ENCODE assay signal across 9 mouse cellular contexts in genomic region chr9:108992620-108993361, GRCm38 (mm10). TPM values are rescaled to one million over a fixed set of nuclear protein-coding genes. Genes with fewer than 3 reads are reported as not detected.
DNase-seq lines count a peak whose midpoint lies in the region; ATAC-seq and TF ChIP-seq lines count a peak whose summit lies in the region.
"Had no signal": no experiment of that assay in that cellular context is flagged by ENCODE, and none has a peak within 500 bp of the region (broad histone marks: within the 10 kb centered on the region; RNA-seq: fewer than 3 reads in every experiment).

No protein-coding gene starts in this region.

- no peaks in the 10 kb centered on the region for H3K27me3 ChIP-seq in kidney, embryonic 16.5 days (ENCODE audit: insufficient read depth, low read length)
- no peaks in the 10 kb centered on the region for H3K27me3 ChIP-seq in limb, embryonic 12.5 days
- no peaks in the 10 kb centered on the region for H3K27me3 ChIP-seq in neural tube, embryonic 12.5 days (replicated peaks)
- H3K27me3 ChIP-seq: Patski had no signal

- H3K4me1 ChIP-seq in kidney, embryonic 16.5 days (ENCODE audit: insufficient read depth, low read length): peaks cover 28% of the 10 kb centered on the region
- no peaks in the 10 kb centered on the region for H3K4me1 ChIP-seq in embryonic fibroblast, embryonic 13.5 days (ENCODE audit: control insufficient read depth, insufficient read depth, low read length)
- H3K4me1 ChIP-seq in limb, embryonic 12.5 days (replicated peaks): peaks cover 43% of the 10 kb centered on the region
- H3K4me1 ChIP-seq in neural tube, embryonic 12.5 days: peaks cover 28% of the 10 kb centered on the region

- no peak overlapping the region for H3K9ac ChIP-seq in kidney, embryonic 16.5 days (replicated peaks; ENCODE audit: low read length)
- no peak overlapping the region for H3K9ac ChIP-seq in limb, embryonic 12.5 days (replicated peaks)
- H3K9ac ChIP-seq in neural tube, embryonic 12.5 days: no peak overlapping the region

- no peak overlapping the region for H3K27ac ChIP-seq in kidney, embryonic 16.5 days (ENCODE audit: low read length)
- H3K27ac ChIP-seq in embryonic fibroblast, embryonic 13.5 days (ENCODE audit: insufficient read depth, low read length): no peak overlapping the region
- no peak overlapping the region for H3K27ac ChIP-seq in limb, embryonic 12.5 days
- H3K27ac ChIP-seq in neural tube, embryonic 12.5 days: no peak overlapping the region

- no peak for TF ChIP-seq POLR2A in embryonic fibroblast, embryonic 13.5 days (IDR thresholded peaks at IDR 0.05; ENCODE audit: low read depth, low read length)

- WGBS in kidney, embryonic 16.5 days: 65% methylated on average over 9 of the region's 9 CpGs
- 86% methylated on average over 9 of the region's 9 CpGs for WGBS in limb, embryonic 12.5 days
- 84% methylated on average over 9 of the region's 9 CpGs for WGBS in neural tube, embryonic 12.5 days

- no peak for ATAC-seq in kidney, embryonic 16.5 days (ENCODE audit: low FRiP score, low TSS enrichment)
- no peak for ATAC-seq in limb, embryonic 12.5 days (ENCODE audit: insufficient number of reproducible peaks, insufficient read depth, low FRiP score, low TSS enrichment, low read depth)
- ATAC-seq in neural tube, embryonic 12.5 days (ENCODE audit: low FRiP score, low read depth): no peak

- H3K9me3 ChIP-seq in kidney, embryonic 16.5 days (ENCODE audit: low read length): no peaks in the 10 kb centered on the region
- H3K9me3 ChIP-seq in limb, embryonic 12.5 days: no peaks in the 10 kb centered on the region
- H3K9me3 ChIP-seq in neural tube, embryonic 12.5 days: no peaks in the 10 kb centered on the region

- DNase-seq in kidney, adult 18-20 months: no peak
- no peak for DNase-seq in thymus, adult 18-20 months
- no peak for DNase-seq in urinary bladder, postnatal 25 days (ENCODE audit: low spot score)
- DNase-seq in cerebellum, adult 18-20 months: no peak

- H3K36me3 ChIP-seq in kidney, embryonic 16.5 days (ENCODE audit: insufficient read depth, low read length): no peaks in the 10 kb centered on the region
- H3K36me3 ChIP-seq in limb, embryonic 12.5 days: no peaks in the 10 kb centered on the region
- no peaks in the 10 kb centered on the region for H3K36me3 ChIP-seq in neural tube, embryonic 12.5 days

- TF ChIP-seq CTCF in embryonic fibroblast, embryonic 13.5 days (IDR thresholded peaks at IDR 0.05; ENCODE audit: borderline replicate concordance, insufficient read depth, low read length): no peak

- H3K4me2 ChIP-seq in kidney, embryonic 16.5 days (replicated peaks; ENCODE audit: low read depth, low read length): peak overlapping the region; percentile 73; the same call in 1 of the 2 replicates
- peak overlapping the region; percentile 83 for H3K4me2 ChIP-seq in limb, embryonic 12.5 days
- H3K4me2 ChIP-seq in neural tube, embryonic 12.5 days (replicated peaks): peak overlapping the region; percentile 71

- H3K4me3 ChIP-seq in kidney, embryonic 16.5 days (ENCODE audit: low read length): peak overlapping the region; percentile 55; the same call in 1 of the 2 replicates
- H3K4me3 ChIP-seq in embryonic fibroblast, embryonic 13.5 days (ENCODE audit: insufficient read depth, low read length): peak overlapping the region; percentile 87
- H3K4me3 ChIP-seq in limb, embryonic 12.5 days (replicated peaks): peak overlapping the region; percentile 49
- peak overlapping the region; percentile 57 for H3K4me3 ChIP-seq in neural tube, embryonic 12.5 days

RNA-seq across cellular contexts. Expression of gene Pfkfb4, which starts 1.2 kb away (rescaled TPM):
- 10.4 and 10.9 TPM in 2 replicates for polyA plus RNA-seq in kidney, embryonic 16.5 days (2015; fragmentation: Nextera tagmentation; extraction: Ambion mirVana)
- 6.0 and 7.1 TPM in 2 replicates for polyA plus RNA-seq in embryonic fibroblast, embryonic 13.5 days (2011; ENCODE audit: insufficient read length, low read depth, missing spikeins)
- 13.4 and 16.3 TPM in 2 replicates for polyA plus RNA-seq in limb, embryonic 12.5 days (2016; fragmentation: Nextera tagmentation; extraction: Ambion mirVana)
- 22.9 and 23.9 TPM in 2 replicates for polyA plus RNA-seq in neural tube, embryonic 12.5 days (2016; fragmentation: Nextera tagmentation; extraction: Ambion mirVana)

RNA-seq across cellular contexts. Expression of gene Ucn2, which starts 7.0 kb away (rescaled TPM):
- 0.31 TPM in 1 of 2 replicates, not detected in the other for polyA plus RNA-seq in kidney, embryonic 16.5 days (2015; fragmentation: Nextera tagmentation; extraction: Ambion mirVana)
- 1.7 and 1.9 TPM in 2 replicates for polyA plus RNA-seq in embryonic fibroblast, embryonic 13.5 days (2011; ENCODE audit: insufficient read length, low read depth, missing spikeins)
- 0.37 TPM in 1 of 2 replicates, not detected in the other for polyA plus RNA-seq in limb, embryonic 12.5 days (2016; fragmentation: Nextera tagmentation; extraction: Ambion mirVana)
- polyA plus RNA-seq in neural tube, embryonic 12.5 days (2016; fragmentation: Nextera tagmentation; extraction: Ambion mirVana): not detected in 2 replicates

RNA-seq across cellular contexts. Expression of gene Col7a1, which starts 39.4 kb away (rescaled TPM):
- 2.9 and 3.9 TPM in 2 replicates for polyA plus RNA-seq in kidney, embryonic 16.5 days (2015; fragmentation: Nextera tagmentation; extraction: Ambion mirVana)
- 48.8 and 70.7 TPM in 2 replicates for polyA plus RNA-seq in embryonic fibroblast, embryonic 13.5 days (2011; ENCODE audit: insufficient read length, low read depth, missing spikeins)
- polyA plus RNA-seq in limb, embryonic 12.5 days (2016; fragmentation: Nextera tagmentation; extraction: Ambion mirVana): 8.0 TPM in 2 replicates
- polyA plus RNA-seq in neural tube, embryonic 12.5 days (2016; fragmentation: Nextera tagmentation; extraction: Ambion mirVana): 1.6 and 1.9 TPM in 2 replicates

RNA-seq across cellular contexts. Expression of gene Shisa5, which starts 45.6 kb away (rescaled TPM):
- 104 and 110 TPM in 2 replicates for polyA plus RNA-seq in kidney, embryonic 16.5 days (2015; fragmentation: Nextera tagmentation; extraction: Ambion mirVana)
- polyA plus RNA-seq in embryonic fibroblast, embryonic 13.5 days (2011; ENCODE audit: insufficient read length, low read depth, missing spikeins): 230 and 252 TPM in 2 replicates
- 49.1 and 55.2 TPM in 2 replicates for polyA plus RNA-seq in limb, embryonic 12.5 days (2016; fragmentation: Nextera tagmentation; extraction: Ambion mirVana)
- polyA plus RNA-seq in neural tube, embryonic 12.5 days (2016; fragmentation: Nextera tagmentation; extraction: Ambion mirVana): 44.4 and 45.0 TPM in 2 replicates

RNA-seq across cellular contexts. Expression of gene Uqcrc1, which starts 56.4 kb away (rescaled TPM):
- 621 and 666 TPM in 2 replicates for polyA plus RNA-seq in kidney, embryonic 16.5 days (2015; fragmentation: Nextera tagmentation; extraction: Ambion mirVana)
- 165 and 176 TPM in 2 replicates for polyA plus RNA-seq in embryonic fibroblast, embryonic 13.5 days (2011; ENCODE audit: insufficient read length, low read depth, missing spikeins)
- 439 and 444 TPM in 2 replicates for polyA plus RNA-seq in limb, embryonic 12.5 days (2016; fragmentation: Nextera tagmentation; extraction: Ambion mirVana)
- polyA plus RNA-seq in neural tube, embryonic 12.5 days (2016; fragmentation: Nextera tagmentation; extraction: Ambion mirVana): 401 and 409 TPM in 2 replicates
